Mouse (Mus musculus) NIH3T3 (cell line): Measurements from ENCODE around the gene Dld.

Experiments
- DNase-seq: peaks from one replicate; pipeline ENCODE4 v3.0.0-alpha.2; 2012; ENCODE audit warnings: low read depth

Gene Dld

DNA sequence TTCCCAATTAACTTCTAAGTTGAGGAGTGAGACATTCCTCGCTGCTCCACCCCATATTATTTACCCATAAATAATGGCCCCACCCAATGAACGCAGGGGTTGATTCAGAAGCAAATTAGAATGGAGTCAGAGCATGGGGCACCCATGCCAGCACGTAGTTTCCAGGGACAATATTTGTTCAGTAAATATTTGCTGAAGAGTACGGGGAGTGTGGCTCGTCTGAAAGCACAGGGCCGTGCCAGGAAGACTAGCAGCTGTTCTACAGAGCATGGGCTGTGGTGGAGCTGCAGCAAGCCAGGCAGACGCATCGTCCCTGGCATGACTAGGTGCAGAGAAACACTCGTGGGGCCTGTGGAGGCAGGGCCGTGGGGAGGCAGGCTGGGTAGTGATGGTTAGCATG, 56.7 kb downstream of the Dld start:
- no peak for DNase-seq

DNA sequence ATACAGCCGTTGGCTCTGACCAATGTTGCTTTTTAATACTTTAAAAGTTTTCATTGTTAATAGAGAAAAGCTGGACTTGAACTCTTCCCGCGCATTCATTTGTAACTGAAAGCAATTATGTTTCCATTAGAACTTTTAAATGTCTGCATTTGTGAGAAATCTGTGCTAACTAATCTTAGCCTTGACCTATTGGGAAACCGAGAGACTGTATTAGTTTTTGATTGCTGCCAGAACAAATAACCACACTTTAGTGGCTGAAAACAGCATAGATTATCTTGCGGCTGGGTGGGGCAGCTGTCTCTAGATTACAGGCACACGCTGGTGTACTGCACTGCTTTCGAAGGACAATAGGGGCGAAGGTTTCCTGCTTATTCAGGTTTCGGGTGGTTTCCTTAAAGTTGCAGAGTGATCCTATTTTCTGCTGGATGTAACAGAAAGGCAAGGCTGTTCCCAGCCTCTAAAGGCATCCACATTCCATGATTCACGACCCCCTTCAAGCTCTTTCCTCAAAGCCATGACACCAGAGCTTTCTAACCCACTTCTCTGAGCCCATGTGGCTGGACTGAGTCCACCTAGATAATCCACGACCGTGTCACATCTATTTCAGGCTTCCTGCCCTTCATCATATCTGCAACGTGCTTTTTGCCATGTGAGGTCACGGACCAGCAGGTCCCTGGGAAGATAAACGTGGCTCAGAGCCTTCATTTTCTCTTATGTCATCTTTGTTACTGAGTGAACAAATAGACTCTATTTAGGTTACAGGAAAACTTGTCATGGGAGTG, 57.7 kb downstream of the Dld start:
- DNase-seq, result no peak

DNA sequence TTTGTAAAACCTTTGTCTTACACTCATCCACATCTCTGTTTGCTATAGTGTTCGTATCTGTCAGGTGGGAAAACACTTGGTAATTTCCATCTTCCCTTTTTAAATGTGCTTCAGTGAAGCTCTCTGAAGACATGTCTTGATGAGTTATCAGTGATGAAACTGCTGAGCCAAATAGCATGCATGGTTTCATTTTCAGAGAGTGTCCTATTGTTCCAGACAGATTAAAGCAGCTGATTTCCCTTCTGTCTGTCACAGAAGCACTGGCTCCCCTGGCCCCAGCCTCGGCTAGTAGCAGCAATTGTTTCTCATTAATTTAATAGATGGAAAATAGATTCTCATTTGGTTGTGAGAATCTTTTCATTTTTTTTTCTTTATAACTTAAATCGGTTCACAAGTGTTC, 60.3 kb downstream of the Dld start:
- no peak for DNase-seq

DNA sequence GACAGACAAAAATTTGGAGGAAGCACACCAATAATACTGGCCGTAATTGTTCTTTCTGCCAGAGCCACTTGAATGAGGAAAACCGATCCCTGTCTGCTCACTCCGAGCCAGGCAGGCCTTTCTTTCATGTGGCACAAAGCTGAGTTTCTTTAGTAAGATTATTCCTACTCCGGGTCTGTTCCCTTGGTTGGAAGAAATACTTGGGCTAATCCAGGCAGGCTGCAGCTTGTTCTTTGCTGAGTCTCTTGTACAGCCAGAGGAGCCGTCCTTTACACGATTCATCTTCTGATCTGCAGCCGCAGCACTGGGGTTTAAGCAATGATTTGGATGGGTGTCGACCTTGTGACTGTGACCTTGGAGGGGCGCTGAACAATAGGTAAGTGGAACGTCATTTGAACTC, 62.2 kb downstream of the Dld start:
- no peak for DNase-seq

DNA sequence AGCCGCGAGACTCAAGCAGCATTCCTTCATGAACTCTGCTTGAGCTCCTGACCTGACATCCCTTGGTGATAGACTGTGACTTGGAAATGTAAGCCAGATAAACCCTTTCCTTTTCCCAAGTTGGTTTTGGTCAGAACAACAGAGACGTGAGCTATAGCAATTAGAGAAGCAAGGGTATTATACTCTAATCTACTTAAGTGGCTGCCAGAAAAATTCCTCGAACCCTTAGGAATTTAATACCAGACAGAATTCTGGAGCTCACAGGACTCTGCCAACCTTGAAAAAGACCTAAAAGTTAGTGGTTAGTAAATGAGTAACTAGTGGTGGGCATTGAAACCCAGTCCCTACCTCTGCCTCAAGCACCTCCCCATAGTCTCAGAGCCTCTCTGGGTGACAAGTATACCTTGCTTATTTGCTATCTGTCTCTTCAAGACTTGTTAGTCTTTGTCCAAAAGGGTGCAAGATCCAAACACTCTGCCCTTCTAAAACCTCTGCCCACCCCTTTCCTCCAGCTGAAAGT, 67.6 kb downstream of the Dld start:
- DNase-seq, result no peak

DNA sequence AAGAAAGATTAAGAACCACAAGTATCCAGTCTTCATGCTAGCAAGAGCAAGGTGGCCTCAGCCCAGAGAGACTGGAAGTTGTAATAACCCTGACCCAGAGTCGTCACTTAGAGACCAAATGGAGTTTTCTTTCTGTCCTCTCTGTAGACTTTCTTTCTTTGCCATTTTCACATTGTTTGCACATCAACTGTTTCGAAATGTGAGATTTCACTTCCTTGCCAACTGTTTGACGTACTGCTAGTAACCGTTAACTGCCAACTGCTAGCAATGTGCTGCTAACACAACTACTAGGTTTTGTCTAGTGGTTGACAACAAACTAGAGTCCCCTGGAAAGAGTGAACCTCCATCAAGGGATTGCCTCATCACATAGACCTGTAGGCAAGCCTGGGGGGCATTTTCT, 68.1 kb downstream of the Dld start:
- DNase-seq, result no peak

DNA sequence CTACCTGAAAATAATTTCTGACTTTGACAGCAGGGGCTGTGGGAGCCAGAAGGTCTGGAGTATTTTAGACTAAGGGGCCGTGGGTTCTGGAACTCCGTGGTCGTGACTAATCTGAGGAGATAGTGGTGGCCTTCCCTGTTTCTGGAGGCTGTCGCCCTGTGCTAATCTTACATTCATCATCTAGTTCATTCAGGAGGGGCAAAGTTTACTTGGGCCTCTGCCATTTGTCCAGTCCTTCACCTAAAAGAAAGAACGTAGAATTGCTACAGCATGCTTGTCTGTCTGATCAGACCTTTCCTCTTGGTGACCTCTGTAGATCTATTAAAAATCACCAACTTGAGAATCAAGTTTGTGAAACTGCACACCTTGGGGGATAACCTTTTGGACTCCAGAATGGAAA, 69.0 kb downstream of the Dld start:
- no peak for DNase-seq
